Mouse (Mus musculus) spleen, postnatal 4 days (tissue): ENCODE results near the gene Gabbr2.

Experiments
- DNase-seq, 2 experiments: peaks; one replicate each; pipeline ENCODE4 v3.0.0; 2022; ENCODE audit warnings: low spot score in 2 of 2

Gabbr2 gene

DNA sequence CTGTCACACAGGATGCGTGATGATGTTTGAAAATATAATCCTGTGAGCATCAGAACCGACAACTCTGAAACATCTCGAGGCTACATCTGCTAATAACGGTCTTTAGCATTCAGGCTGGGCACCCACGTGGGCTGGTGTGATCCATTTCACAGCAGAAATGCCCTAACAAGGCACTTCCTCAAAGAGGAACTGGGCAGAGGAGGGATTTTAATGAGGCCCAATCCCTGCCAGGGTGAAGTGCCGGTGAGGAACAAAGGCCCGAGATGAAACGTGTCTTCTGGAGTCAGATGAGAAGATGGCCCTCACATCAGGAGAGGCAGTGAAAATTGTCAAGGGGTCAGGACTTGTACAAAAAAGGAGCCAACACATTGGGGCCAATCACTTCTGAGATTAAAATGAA is 221.6 kb downstream of the Gabbr2 start:
- DNase-seq = no peak

DNA sequence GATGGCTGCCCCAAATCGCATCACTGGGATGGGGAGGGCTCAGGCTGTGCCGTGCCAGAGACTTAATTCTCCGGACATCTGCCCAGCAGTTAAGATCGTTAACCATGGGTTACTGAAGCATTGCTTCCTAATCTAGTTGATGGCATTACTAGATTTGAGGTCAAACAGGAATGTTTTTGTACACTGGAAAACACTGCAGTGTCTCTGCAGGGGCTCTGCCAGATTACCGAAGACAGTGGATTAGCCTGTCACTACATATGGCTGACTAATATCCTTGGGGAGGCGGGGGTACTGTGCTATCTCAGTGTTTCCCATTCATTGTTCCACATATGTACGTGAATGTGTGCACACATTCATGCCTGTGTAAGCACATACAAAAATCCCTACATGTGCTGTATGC is 225.3 kb downstream of the Gabbr2 start:
- DNase-seq = no peak

DNA sequence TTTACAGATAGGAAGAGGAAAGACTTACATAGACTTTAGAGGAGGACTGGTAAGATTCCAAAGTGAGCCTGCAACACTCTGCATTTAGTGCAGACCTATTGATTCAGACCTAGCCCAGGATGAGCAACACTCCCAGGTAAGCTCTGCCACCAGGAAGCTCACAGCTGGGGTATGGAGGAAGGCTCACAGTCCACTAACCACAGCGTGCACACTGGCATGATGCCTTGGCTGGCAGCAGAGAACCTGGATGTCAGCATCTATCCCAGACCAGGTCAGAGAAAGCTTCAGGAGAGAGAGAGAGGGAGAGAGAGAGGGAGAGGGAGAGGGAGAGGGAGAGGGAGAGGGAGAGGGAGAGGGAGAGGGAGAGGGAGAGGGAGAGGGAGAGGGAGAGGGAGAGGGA is 231.8 kb downstream of the Gabbr2 start:
- no peak for DNase-seq

DNA sequence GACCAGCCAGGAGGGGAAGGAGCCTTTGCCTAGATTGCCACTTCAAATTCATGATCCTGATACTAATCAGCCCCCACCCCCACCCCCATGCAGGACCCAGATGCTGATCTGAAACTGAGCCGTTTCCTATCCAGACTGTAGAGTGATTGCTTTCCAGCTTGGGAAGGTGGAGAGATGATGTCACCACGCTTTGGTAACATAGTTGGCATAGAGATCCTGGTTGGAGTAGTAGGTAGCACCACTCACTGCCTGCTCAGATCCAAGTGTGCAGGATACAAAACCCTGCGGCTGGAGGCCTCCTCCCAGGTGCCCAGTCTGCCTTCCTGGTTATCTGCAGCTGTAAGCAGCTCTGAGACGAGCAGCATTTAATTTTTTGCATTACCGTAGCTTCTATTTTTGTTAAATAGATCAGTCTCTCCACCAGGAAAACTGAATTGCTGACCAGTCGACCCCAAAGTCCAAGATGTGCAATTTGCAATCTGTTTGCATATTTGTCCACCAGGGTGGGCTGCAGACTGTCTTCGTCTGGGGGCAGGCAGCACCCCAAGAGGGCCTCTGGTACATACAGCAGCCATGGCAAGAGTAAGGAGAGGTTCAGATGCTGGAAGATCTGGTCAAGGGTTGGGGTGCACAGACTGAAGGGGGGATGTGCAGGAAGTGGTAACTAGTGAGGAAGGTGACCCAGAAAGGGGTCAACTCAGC is 233.2 kb downstream of the Gabbr2 start:
- DNase-seq = no peak

DNA sequence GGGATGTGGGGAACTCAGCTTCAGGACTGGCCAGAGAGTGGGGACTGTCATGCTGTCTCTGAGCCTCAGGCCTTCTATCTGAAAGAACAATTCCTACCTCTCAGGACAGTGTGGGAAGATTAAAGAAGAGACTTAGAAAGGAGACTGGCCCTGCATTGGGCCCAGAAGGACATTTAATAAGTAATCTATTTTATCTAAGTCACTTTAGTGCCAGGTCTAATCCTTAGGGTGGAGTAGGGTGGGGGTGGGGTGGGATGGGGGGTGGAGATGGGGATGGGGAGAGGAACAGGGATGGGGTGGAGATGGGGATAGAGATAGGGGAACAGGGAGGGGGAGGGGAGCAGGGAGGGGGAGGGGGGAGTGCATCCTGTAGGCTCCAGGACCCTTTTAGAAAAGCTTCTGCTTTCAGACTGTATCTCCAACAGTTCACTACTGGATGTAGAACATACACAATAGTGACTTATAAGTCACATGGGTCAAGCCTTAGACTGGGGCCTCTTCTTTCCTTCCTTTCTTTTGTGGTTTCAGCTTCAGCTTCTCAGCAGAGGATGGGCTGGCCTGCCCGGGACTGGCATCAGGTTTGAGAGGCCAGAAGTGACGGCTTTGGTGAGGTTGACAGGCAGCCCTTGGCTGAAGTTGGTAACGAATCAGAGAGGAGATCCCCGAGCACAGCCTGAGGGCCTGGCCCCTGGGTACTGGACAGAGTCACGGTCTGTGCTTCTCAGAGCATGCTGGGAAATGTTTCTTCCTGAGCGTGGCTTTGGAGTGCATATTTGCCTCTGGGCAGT is 237.1 kb downstream of the Gabbr2 start:
- peak in 1 of 2 experiments; percentile 31 for DNase-seq

DNA sequence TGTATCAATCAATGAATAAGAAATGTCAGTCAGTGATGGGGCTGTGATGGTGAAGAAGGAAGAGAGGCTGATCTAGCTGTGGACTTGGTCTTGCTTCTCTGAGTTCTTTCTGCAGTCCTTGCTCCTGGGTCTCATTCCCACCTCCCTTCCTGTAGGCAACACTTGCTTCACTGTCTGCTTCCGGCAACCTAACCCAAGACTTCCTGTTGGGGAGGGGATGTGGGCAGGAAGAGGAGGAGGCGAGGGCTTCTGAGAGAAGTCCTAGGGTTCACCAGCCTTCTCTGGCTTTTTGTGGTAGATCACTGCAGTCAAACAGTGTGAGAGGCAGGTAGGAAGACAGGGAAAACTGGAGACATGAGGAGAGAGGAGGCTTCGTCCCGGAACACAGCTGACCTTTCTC is 239.4 kb downstream of the Gabbr2 start:
- DNase-seq = no peak

DNA sequence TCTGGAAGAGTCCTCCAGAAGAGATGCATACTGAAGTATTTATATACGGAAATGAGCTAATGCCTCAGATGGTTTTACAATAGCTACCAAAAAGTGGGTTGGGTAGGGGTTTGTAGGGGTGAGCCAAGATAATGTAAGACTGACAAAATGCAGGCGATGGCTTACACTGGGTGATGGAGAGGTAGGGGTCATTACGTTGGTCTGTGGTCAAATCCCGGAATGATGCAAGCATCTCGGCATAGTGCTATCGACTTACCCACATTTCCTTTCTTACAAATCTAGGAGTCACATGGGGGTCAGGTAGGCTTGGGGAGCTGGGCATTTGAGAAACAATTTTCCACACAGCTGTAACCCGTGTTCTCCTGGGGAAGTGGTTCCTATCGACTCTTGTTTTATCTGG is 242.7 kb downstream of the Gabbr2 start:
- DNase-seq = no peak

DNA sequence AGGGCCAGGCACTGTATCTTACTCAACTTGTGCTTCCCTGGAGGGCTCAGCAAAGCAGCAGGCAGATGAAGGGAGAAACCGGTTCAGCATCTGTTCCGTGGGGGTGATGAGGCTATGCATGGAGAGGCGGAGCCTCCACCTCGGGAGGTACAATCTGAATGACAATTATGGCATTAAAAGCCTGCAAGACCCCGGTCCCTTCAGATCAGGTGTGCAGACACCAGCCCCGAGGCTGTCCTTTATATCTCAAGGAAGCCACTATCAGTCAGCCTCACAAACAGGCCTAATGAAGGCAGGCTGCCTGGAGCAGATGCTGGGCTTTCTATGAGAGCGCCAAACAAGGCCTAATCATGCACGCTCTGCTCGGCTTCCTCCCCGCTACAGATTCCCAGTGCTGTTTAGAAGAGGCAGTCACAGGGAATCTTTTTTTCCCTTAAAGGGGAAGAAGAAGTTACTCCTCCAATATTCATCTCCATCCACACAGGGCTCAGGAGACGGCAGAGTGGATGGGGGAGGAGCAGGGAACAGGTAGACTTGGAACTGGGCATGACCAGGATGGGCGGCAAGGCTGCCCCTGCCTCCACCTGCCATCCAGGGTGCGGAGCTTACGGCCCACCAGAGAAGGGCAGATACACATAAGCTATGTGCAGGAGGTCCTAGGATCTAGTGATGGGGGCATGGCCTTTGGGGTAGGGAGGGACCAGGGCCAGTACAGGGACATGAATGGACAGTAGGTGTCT is 244.5 kb downstream of the Gabbr2 start:
- DNase-seq = no peak

DNA sequence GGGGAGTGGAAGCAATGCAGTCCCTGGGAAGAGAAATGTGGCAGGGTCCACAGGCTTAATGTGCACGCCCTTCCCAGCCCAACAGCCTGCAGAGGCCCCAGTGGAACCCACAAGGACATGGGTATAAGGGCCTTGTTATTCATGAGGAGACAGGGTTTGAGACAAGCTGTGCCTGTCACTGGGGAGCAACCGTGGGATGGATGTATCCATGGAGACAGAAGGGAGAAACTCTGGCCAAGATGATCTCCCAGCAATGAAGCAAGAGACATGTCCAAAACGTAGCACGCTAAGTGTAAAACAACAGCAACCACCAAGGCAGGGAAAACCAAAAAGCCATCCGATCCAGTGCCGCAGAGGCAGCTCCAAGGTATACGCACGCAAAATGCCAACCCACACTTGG is 246.1 kb downstream of the Gabbr2 start:
- DNase-seq = no peak

DNA sequence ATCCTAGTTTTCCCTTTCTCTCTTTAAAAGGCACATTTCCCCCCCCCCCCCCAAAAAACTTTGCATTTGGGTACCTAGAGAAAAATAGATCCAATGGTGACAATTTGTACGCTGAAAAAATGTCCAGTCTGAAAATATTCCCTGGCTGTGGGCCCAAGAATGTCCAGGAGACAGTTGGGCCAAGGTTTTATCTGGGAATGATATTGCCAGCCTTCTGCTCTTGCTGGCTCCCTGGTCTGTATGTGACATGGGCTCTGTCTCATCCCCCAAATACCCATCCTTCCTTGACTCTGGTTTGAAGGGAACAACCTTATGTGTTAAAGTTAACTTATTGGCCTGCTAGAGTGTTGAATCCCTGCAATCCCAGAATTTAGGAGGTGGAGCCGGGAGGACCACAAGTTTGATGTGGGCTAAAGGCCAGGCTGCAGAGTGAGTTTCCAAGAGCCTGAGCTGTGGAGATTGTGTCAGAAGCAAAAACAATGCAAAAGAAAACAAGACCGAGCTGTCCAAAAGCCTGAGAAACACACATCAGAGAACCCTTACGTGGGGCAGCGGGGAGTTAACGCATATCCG is 247.0 kb downstream of the Gabbr2 start:
- no peak for DNase-seq

DNA sequence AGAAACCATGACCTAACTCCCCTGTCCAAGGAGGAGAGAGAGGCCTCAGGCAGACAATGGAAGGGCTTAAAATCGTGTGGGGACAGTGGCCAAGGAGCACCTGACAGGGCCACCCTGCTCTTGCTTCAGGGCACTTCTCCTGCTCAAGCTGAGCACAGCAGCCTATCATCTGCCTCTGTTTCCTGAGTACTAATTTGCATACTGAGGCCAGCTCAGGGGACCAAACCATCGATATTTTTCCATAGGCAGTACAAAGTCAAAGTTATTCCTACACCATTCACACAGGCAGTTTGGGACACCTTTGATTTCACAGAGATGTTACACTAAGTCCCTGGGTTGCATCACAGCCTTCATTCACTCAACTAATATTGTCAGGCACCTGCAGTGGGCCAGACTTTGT is 249.1 kb downstream of the Gabbr2 start:
- no peak for DNase-seq

DNA sequence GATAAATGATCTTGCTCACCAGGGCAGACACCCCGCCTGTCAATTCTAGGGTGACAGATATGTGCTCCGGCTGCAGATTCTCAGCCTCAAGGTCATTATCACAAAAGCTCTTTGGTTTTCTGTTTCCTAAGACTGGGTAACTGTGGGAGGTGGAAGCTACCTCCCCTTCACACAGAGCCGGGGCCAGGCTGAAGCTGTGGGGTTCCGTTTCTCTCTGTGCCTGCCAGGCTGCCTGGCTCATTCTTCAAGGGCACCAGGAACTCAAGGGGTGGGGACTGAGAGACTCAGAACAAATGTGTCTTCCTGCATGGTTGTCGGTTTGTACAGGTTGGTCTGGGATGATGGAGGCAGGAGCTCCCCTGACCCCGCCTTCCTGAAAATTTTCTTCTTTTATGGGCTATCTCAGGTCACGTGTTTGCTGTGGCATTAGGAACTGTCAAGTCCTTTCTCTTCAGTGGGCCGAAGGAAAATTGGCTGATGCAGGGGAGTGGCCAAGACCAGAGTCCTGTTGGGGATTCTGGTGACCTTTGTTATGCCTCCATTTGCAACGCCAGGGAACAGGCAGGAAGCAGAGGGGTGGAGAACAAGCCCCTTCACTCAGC is 254.7 kb downstream of the Gabbr2 start:
- DNase-seq = no peak

DNA sequence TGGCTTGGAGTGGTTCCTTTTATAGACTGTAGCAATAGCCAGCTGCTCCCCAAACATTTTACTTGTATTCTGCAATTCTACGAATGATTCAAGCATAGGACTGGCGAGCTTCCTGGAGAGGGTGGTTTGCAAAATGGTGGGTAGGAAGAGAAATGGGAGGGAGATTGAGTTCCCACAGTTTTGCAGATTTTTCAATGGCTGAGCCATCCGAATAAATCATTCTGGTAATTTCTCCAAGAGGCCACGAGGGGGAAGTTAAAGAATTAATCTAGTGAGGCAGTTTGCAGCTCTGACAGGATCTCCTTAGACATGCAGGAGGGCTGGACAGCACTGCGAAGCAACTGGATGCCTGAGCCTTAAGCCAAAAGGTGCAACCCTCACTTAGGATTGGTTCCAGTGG is 256.8 kb downstream of the Gabbr2 start:
- DNase-seq = no peak

DNA sequence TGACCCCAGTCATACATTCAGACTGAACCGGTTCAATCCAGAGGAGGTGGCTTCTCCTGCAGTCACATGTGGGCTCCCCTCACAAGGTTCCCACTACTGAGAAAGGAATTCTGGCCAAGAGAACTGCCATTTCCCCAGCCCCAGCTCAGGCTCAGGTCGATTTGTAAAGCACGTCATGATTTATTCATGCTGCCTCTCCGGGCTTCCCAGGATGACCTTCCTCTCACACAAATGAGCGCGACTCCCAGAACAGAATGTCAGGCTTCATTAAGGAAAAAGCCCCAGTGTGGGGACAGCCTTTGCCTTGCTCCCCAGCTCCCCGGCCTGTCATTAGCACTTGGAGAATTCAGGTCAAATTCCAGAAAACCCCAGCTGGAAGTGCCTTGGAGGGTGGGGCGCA is 260.1 kb downstream of the Gabbr2 start:
- no peak for DNase-seq

DNA sequence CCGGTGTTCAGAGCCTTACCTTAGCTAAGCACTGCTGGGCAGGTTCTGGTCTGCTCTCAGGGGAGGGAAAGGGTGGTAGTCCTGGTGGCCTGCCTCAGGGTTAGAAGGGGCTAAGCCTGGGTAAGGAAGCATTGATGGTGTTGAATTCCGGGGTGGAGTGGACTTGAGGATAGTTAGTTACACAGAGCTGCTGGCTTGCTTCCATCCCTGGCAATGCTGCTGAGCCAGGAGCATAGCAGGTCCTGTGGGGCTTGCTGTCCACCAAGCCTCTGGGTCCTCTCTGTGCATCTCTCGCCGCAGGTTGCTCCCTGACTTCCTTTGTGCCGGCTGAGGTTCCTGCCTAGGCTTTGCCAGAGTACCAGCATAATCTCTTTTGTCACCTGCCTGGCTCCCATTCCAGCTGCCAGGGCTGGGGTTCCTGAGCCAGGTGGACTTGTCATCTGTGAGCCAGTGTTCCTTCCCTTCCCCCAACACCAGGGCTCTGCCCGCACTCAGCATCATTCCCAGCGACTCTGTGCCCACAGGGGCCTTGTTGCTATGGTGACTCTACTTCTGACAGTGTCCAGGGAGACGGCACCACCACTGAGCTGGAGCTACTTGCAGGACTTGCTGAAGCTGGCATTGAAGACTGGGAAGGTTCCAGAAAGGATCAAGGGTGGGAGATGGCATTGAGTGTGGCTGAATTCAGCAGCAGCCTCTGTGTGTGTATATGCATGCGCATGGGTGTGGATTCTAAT is 262.2 kb downstream of the Gabbr2 start:
- no peak for DNase-seq

DNA sequence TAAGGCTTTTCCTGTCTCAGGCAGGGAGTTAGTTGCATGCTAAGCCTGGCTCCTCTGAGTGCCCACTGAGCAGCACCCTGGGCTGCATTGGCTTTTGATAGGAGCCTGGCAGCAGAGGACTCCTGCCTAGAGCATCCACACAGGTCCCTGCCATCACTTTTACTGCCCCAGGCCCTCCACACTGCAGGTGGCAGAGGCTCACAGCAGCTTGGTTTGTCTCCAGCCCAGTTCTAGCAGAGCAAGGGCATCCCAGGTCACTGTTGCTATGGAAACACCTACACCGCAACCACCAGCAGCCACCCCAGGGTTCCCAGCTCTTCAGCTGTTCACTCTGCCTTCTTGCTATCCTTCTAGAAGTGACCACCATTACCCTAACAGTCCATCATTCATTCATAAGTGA is 263.4 kb downstream of the Gabbr2 start:
- DNase-seq = no peak

DNA sequence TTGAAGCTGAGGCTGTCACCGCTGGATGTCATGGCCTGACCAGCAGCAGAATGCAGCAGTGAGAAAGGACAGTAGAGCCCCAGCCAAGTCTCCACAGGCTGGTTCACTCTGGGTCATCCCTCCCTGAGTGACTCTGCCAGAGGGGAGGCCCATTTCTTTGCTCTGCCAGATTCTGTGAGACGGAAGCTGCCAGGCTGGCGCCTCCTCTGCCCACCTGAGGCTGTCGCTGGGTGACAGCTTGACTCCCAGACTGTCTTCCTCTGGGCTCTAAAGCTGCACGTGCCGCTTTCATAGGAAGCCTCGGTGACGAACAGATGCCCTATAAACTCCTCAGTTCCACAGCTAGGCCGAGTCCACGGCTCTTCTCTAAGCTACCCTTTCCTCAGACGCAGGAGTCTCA is 264.5 kb downstream of the Gabbr2 start:
- DNase-seq = no peak

DNA sequence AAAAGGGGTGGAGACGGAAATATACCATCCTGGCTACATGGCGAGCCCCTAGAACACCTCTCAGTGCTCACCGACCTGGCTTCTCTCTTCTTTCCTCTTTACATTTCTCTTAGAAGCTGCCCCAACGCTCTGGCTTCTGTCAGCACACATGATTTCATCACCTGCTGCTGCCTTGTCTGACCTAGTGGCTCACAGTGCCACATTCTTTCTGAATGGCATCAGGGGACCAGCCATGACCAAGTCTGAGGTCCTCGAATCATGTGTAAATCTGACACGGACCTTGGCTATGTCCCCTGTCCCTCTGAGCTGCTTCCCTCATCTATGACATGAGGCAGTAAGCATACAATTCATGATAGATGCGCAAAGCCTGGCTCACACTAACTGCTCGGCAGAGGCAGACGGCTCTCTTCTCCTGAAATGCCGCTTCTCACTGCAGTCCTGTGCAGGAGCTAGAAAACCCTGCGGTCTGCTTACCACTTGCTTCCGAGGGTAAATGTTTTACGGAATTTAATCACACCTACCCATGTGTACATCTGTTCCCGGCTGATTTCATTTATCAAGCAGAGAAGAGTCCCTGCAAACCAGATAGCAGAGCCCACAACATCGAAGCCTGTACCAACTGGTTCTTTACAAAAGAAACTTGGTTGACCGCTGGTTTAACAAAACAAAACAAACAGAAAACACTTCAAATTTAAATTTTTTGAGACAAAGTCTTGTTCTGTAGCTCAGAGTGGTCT is 270.7 kb downstream of the Gabbr2 start:
- no peak for DNase-seq

DNA sequence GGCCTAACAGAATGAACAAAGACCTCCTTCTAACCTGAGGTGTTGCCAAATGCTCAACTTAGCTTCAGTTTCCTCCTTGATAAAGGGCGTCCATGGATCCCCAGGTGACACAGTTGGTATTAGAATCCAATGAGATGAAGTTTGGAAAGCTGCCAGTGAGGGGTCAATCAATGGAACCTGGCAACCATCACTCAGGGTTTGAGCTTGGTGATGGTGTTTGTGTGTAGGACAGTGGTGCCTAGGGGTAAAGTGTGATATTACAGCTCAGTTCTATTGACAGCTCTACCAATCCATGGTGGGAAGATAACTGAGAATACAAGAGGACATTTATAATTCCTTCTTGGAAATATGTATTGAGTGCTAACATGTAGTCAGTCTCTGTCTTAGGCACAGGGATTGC is 271.6 kb downstream of the Gabbr2 start:
- no peak for DNase-seq

DNA sequence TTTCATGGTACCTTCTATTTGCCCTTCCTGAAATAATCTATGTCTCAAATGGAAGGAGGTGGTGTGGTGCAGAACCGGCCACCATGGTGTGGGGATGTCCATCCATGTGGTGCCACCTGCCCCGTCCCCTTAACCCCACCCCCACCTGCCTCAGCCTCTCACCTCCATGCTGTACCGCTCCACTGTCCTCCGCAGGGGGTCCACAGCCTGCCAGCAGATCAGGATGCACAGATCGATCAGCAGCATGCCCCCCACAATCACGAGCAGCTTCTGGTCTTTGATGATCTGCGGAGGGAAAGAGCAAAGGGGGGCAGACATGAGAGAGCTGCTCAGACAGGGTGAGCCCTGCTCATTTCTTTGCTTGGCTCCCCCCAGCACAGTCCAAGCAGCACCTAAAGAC is 273.0 kb downstream of the Gabbr2 start:
- DNase-seq = no peak

DNA sequence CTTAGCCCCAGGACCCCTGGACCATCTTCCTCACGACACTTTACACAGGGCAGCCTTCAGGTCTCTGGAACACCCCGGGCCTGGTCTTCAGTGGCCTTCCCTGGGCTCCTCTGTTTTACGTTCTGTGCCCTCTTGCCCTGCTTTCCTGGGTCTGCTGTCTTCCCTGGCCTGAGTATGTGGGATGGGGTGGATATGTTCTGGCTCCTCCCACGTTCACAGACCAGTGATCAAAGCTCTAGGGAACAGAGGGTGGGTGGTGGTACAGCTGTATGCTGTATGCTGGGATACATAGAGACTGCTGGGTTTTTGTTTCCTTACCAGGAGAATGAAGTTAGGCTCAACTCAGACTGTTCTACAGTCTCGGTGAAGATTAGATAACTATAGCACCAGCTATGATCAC is 274.5 kb downstream of the Gabbr2 start:
- no peak for DNase-seq
